Mouse (Mus musculus) stomach, embryonic 16.5 days (tissue): ENCODE results near the gene Mfsd2a. TPM values are rescaled to one million over a fixed set of nuclear protein-coding genes. Genes with fewer than 3 reads are reported as not detected.

Experiments
- ATAC-seq: fragments of 200-750 bp; cut with Nextera tagmentation; 2 replicates; pipeline ENCODE4 v1.8.0; 2017; ENCODE audit warnings: moderate number of reproducible peaks, moderate TSS enrichment; ENCODE audit not compliant: insufficient read depth, low FRiP score
- H3K27ac ChIP-seq: fragments of 300-500 bp; sonication (generic); 2 replicates; pipeline ENCODE4 v1.5.1; 2014; ENCODE audit warnings: low read length
- H3K27me3 ChIP-seq: fragments of 300-500 bp; sonication (generic); 2 replicates; pipeline ENCODE4 v1.6.1; 2014; ENCODE audit warnings: low read length, control low read depth, mixed read lengths; ENCODE audit not compliant: control insufficient read depth, insufficient read depth
- H3K36me3 ChIP-seq: fragments of 300-500 bp; sonication (generic); 2 replicates; pipeline ENCODE4 v1.6.1; 2014; ENCODE audit warnings: low read length; ENCODE audit not compliant: control insufficient read depth, insufficient read depth
- H3K4me1 ChIP-seq: fragments of 300-500 bp; sonication (generic); 2 replicates; pipeline ENCODE4 v1.6.1; 2014; ENCODE audit warnings: low read length, control low read depth, mixed read lengths; ENCODE audit not compliant: control insufficient read depth, insufficient read depth
- H3K4me2 ChIP-seq: fragments of 300-500 bp; sonication (generic); 2 replicates; pipeline ENCODE4 v1.6.1; 2014; ENCODE audit warnings: low read depth, low read length, mixed read lengths
- H3K4me3 ChIP-seq: fragments of 300-500 bp; sonication (generic); replicated peaks from 2 replicates; pipeline ENCODE4 v1.5.1; 2014; ENCODE audit warnings: mild to moderate bottlenecking, low read length
- H3K9ac ChIP-seq: fragments of 300-500 bp; sonication (generic); 2 replicates; pipeline ENCODE4 v1.6.1; 2014; ENCODE audit warnings: low read length
- H3K9me3 ChIP-seq: fragments of 300-500 bp; sonication (generic); replicated peaks from 2 replicates; pipeline ENCODE4 v1.6.1; 2016; ENCODE audit warnings: low read length, control low read depth; ENCODE audit not compliant: control insufficient read depth
- WGBS: fragments of 180-500 bp; shearing (Covaris S2); extraction: QIAGEN DNeasy Blood & Tissue Kit; methylation state at CpG from one replicate; pipeline ENCODE4 v1.1.7; 2014; 5-methylcytosine and 5-hydroxymethylcytosine counted together
- polyA plus RNA-seq: library from polyadenylated mRNA; unstranded; fragments of >200 nt; fragmentation: Nextera tagmentation; extraction: Ambion mirVana; gene quantifications from 2 replicates; pipeline ENCODE4 v1.2.1, GENCODE M21; 2015

Mfsd2a gene
- polyA plus RNA-seq, 1 experiment from 2014 or later, result 5.8 TPM

- no peak overlapping the region for H3K4me3 ChIP-seq
Observed at GRCm38 (mm10) chr4:122912613-122913012, 48.4 kb downstream of the Mfsd2a start.

GRCm38 (mm10) chr4:122910577-122910976, 50.4 kb downstream of the Mfsd2a start:
- Histone ChIP-seq H3K4me2 (no peak overlapping the region), H3K27me3 (no peaks in the 10 kb centered on the region), H3K4me3 (no peak overlapping the region), H3K9ac (no peak overlapping the region), H3K9me3 (0 out of 2 replicates have a peak, but pooled peaks cover 4% of the 10 kb centered on the region), H3K4me1 (no peaks in the 10 kb centered on the region), H3K27ac (no peak overlapping the region), H3K36me3 (no peaks in the 10 kb centered on the region; the same call in 1 of the 2 replicates)
- WGBS, result 46% methylated on average over 6 of the region's 6 CpGs
- ATAC-seq, result no peak

More at GRCm38 (mm10) chr4:122912613-122913012, 48.4 kb downstream of the Mfsd2a start:
- Histone ChIP-seq H3K4me2 (no peak overlapping the region), H3K27ac (no peak overlapping the region), H3K27me3 (no peaks in the 10 kb centered on the region), H3K36me3 (no peaks in the 10 kb centered on the region; the same call in 1 of the 2 replicates), H3K9me3 (0 out of 2 replicates have a peak, but pooled peaks cover 3% of the 10 kb centered on the region), H3K9ac (no peak overlapping the region), H3K4me1 (no peaks in the 10 kb centered on the region)
- WGBS, result 70% methylated on average over 5 of the region's 5 CpGs
- no peak for ATAC-seq

- H3K4me3 ChIP-seq, result no peak overlapping the region
- no peaks in the 10 kb centered on the region for H3K4me1 ChIP-seq
- no peak overlapping the region for H3K9ac ChIP-seq
- H3K9me3 ChIP-seq, result 0 out of 2 replicates have a peak, but pooled peaks cover 4% of the 10 kb centered on the region
- no peak overlapping the region for H3K4me2 ChIP-seq
- ATAC-seq, result no peak
- 52% methylated on average over 12 of the region's 12 CpGs for WGBS
- no peaks in the 10 kb centered on the region; the same call in 1 of the 2 replicates for H3K36me3 ChIP-seq
- H3K27ac ChIP-seq, result no peak overlapping the region
- H3K27me3 ChIP-seq, result no peaks in the 10 kb centered on the region
Observed at GRCm38 (mm10) chr4:122909572-122910189, 51.3 kb downstream of the Mfsd2a start.

GRCm38 (mm10) chr4:122905359-122905758, 55.6 kb downstream of the Mfsd2a start:
- Histone ChIP-seq H3K9ac (no peak overlapping the region), H3K4me2 (no peak overlapping the region), H3K9me3 (0 out of 2 replicates have a peak, but pooled peaks cover 4% of the 10 kb centered on the region), H3K4me3 (no peak overlapping the region), H3K4me1 (no peaks in the 10 kb centered on the region), H3K36me3 (no peaks in the 10 kb centered on the region), H3K27me3 (no peaks in the 10 kb centered on the region), H3K27ac (no peak overlapping the region)
- 81% methylated on average over 10 of the region's 10 CpGs for WGBS
- ATAC-seq, result no peak

- H3K27ac ChIP-seq, result no peak overlapping the region
- H3K27me3 ChIP-seq, result no peaks in the 10 kb centered on the region
- H3K36me3 ChIP-seq, result no peaks in the 10 kb centered on the region
- H3K4me3 ChIP-seq, result no peak overlapping the region
- no peaks in the 10 kb centered on the region for H3K4me1 ChIP-seq
- H3K9ac ChIP-seq, result no peak overlapping the region
- no peak for ATAC-seq
- 0 out of 2 replicates have a peak, but pooled peaks cover 4% of the 10 kb centered on the region for H3K9me3 ChIP-seq
- no peak overlapping the region for H3K4me2 ChIP-seq
- 85% methylated on average over 3 of the region's 3 CpGs for WGBS
Observed at GRCm38 (mm10) chr4:122903709-122904108, 57.3 kb downstream of the Mfsd2a start.

GRCm38 (mm10) chr4:122902156-122902555, 58.8 kb downstream of the Mfsd2a start:
- H3K4me1 ChIP-seq, result no peaks in the 10 kb centered on the region
- H3K9ac ChIP-seq, result no peak overlapping the region
- H3K4me3 ChIP-seq, result no peak overlapping the region
- no peak overlapping the region for H3K4me2 ChIP-seq
- no peak for ATAC-seq
- no peaks in the 10 kb centered on the region for H3K27me3 ChIP-seq
- WGBS, result 21% methylated on average over 6 of the region's 6 CpGs
- no peaks in the 10 kb centered on the region for H3K9me3 ChIP-seq
- no peaks in the 10 kb centered on the region for H3K36me3 ChIP-seq
- H3K27ac ChIP-seq, result no peak overlapping the region

- no peak overlapping the region for H3K4me2 ChIP-seq
- no peaks in the 10 kb centered on the region for H3K27me3 ChIP-seq
- H3K4me3 ChIP-seq, result no peak overlapping the region
- WGBS, result 17% methylated on average over 5 of the region's 5 CpGs
- H3K9ac ChIP-seq, result no peak overlapping the region
- no peaks in the 10 kb centered on the region for H3K36me3 ChIP-seq
- no peak for ATAC-seq
- no peaks in the 10 kb centered on the region for H3K4me1 ChIP-seq
- no peak overlapping the region for H3K27ac ChIP-seq
- H3K9me3 ChIP-seq, result no peaks in the 10 kb centered on the region
Observed at GRCm38 (mm10) chr4:122898313-122898712, 62.7 kb downstream of the Mfsd2a start.

GRCm38 (mm10) chr4:122897750-122898149, 63.2 kb downstream of the Mfsd2a start:
- Histone ChIP-seq H3K27me3 (no peaks in the 10 kb centered on the region), H3K9me3 (no peaks in the 10 kb centered on the region), H3K36me3 (no peaks in the 10 kb centered on the region), H3K27ac (no peak overlapping the region), H3K9ac (no peak overlapping the region), H3K4me3 (no peak overlapping the region), H3K4me2 (no peak overlapping the region), H3K4me1 (no peaks in the 10 kb centered on the region)
- no peak for ATAC-seq
- WGBS, result 75% methylated on average over 4 of the region's 4 CpGs
